Mouse (Mus musculus): ENCODE data around the gene Mroh8.
"Not testable (repeated sequence)": the region's sequence is repeated elsewhere in the genome, so short reads cannot be mapped to it uniquely, and the experiment has no call there.

Mroh8 gene

GRCm38 (mm10) chr2:157190651-157191050, 88.7 kb downstream of the Mroh8 start:
- no peak for DNase-seq (ENCODE audit: low spot score)

DNA sequence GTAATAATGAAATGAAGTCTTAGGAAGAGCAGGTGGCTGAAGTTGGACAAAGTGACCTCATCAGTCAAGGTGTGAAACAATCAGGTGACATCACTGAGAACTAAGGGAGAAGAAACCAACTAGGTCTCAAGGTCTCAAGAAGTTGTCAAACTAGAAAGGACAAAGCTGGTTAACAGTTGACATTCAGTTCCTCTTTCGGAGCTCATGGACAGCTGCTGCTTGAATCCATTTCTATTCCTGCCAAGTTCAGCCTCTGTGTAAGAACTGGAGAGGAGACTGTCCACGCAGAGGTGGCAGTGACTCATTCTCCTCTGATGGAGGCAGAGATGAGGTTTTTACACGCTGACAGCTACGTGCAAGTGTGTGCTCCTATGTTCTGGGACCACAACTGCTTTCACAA, 92.1 kb downstream of the Mroh8 start:
- DNase-seq (ENCODE audit: low spot score) = no peak

DNA sequence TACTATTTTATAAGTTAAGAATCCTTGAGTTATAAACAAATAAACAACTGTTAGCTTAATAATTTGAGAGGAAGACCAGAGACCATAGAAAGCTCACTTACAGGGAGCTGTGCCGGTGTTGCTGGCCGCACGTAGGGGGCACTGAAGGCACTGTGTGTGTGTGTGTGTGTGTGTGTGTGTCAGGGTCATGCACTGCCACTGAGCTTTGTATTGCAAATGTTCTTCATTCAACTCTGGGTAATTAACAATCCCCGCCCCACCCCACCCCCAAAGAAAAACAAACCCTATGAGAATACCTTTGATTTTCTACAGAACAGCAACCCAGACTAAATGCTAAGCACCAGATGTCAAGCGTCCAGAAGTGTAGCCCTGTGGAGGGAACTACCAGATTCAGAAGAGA, 92.8 kb downstream of the Mroh8 start:
- DNase-seq (ENCODE audit: low spot score) = no peak

- peak; percentile 53 for DNase-seq (ENCODE audit: low spot score)
Observed at GRCm38 (mm10) chr2:157185022-157185660, 94.2 kb downstream of the Mroh8 start.

- DNase-seq (ENCODE audit: low spot score) = no peak
Observed at GRCm38 (mm10) chr2:157178167-157178566, 101.2 kb downstream of the Mroh8 start.

- DNase-seq (ENCODE audit: low spot score) = no peak
Observed at GRCm38 (mm10) chr2:157176248-157176647, 103.1 kb downstream of the Mroh8 start.

DNA sequence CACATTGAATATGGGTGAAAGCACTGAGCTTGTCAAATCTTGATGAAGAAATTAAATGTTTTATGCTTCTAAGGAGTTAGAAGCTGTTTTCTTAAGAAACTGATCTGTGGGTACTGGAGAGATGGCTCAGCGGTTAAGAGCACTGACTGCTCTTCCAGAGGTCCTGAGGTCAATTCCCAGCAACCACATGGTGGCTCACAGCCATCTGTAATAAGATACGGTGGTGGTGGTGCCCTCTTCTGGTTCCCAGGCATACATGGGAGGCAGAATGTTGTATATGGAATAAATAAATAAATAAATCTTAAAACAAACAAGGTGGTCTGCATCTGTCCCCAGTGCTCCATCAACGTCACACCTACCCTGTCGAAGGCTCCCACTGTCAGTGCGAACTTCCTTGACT, 104.9 kb downstream of the Mroh8 start:
- DNase-seq (ENCODE audit: low spot score) = no peak

- DNase-seq (ENCODE audit: low spot score) = no peak
Observed at GRCm38 (mm10) chr2:157173555-157173954, 105.8 kb downstream of the Mroh8 start.

DNA sequence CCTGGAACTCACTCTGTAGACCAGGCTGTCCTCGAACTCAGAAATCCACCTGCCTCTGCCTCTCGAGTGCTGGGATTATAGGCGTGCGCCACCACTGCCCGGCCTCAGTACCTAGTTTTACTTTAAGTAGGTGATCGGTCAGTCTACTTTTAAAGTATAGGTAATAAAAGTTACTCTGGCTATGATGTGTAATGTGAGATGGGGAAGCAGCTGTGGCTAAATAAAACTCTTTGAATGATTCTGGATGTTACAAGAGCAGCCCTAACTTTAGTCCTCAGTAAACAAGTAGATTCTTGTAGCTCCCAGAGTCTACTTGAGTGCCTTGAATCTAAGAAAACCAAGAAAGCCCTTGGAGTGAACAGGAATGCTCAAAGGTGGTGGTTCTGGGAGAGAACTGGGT, 106.4 kb downstream of the Mroh8 start:
- no peak for DNase-seq (ENCODE audit: low spot score)

DNA sequence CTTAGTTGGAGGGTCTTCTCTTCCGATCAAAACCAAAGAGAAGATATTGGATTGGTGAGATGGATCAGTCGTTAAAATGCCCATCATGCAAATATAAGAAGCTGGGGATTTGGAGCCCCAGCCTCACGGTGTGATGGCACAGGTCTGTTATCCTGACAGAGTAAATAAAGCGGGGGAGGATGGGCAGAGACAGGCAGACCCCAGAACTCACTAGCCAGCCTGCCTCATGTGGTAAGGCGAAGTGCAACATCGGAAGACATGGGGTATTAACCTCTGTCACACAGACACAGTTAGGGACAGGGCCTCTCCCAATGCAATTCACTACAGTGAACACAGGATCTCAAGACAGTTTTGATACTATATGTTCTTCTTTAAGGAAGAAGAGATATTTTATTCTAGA, 108.7 kb downstream of the Mroh8 start:
- no peak for DNase-seq (ENCODE audit: low spot score)

DNA sequence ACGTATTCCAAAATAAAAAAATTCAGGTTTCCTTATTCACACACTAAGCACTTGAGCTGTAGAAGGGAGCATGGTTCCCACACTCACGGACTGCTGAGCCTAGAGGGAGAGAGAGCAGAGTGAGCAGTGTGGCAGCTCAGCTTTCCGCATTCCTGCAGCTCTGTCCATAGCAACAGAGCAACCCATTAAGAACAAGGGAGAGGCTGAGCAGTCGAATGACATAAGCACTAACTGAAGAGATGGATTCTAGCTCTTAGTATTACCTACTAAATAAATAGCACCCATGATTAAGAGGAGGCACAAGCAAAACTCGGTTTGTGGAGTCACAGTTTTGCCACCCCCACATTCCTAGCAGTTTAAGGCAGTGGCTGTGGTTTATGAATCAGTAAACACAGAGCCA, 109.2 kb downstream of the Mroh8 start:
- no peak for DNase-seq (ENCODE audit: low spot score)

DNA sequence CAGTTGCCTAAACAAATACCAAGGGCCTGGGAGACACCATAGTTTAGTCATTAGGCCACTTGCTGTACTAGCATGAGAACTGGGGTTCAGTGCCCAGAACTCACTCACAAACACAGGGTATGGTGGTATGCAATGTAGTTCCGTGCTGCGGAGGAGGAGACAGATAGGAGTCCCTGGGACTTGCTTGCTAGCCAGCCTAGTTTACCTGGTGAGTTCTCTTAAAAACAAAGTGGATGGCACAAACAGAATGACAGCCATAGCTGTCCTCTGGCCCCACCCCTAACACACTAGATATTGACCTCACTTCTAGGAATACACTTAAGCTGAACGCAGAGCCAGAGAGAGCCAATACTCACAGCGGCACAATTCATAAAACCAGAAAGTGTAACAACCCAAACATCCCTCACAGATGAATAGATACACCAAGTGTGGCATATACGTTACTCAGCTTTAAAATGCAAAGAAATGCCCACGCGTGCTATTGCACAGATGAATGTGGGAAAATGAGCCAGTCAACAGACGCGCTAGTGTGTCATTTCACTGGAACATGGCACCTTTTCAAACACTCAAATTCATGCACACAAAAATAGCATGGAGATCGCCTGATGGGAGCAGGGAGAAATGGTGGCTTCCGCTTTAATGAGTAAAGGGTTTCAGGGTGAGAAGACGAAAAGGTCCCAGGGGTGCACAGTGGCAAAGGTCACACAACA, 112.8 kb downstream of the Mroh8 start:
- DNase-seq (ENCODE audit: low spot score) = no peak

- DNase-seq (ENCODE audit: low spot score) = not testable (repeated sequence)
Observed at GRCm38 (mm10) chr2:157165312-157166224, 113.8 kb downstream of the Mroh8 start.

GRCm38 (mm10) chr2:157164101-157164500, 115.2 kb downstream of the Mroh8 start:
- no peak for DNase-seq (ENCODE audit: low spot score)
